Mouse (Mus musculus): ENCODE data around the gene Psmc1. TPM values are rescaled to one million over a fixed set of nuclear protein-coding genes. Genes with fewer than 3 reads are reported as not detected.

Gene Psmc1
- polyA plus RNA-seq, 1 experiment = 545 TPM

DNA sequence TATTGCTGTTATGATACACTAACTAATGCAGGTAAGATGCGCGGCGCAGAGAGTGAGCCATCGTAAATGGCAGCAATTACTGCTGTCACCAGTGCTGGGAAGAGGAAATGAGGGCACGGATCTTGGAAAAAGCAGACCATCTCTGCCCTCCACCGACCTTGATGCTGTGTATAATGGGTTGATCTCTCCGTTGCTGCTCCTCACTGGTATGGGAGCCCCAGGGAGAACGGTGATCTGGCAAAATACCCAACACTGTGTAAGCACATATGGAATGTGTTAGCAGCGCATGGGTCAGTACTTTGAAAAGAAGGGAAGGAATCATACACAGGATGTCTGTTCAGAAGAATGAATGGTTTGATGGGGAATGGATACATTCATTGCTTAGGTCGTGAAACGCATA is 16.9 kb upstream of the Psmc1 start:
- Histone ChIP-seq H3K4me1 (ENCODE audit: control insufficient read depth, insufficient read depth, low read length) (no peaks in the 10 kb centered on the region), H3K27ac (ENCODE audit: insufficient read depth, low read length) (no peak overlapping the region), H3K4me3 (ENCODE audit: low read depth, low read length) (no peak overlapping the region), H3K36me3 (ENCODE audit: control insufficient read depth, insufficient read depth, low read length, poor library complexity, severe bottlenecking) (no peaks in the 10 kb centered on the region), H3K9me3 (replicated peaks; ENCODE audit: control insufficient read depth, insufficient read depth, low read length, poor library complexity, severe bottlenecking) (no peaks in the 10 kb centered on the region), H3K9ac (ENCODE audit: low read depth, poor library complexity, severe bottlenecking) (no peak overlapping the region), H3K27me3 (ENCODE audit: control insufficient read depth, insufficient read depth, low read length, poor library complexity, severe bottlenecking) (no peaks in the 10 kb centered on the region)
- TF ChIP-seq CTCF (IDR thresholded peaks at IDR 0.05; ENCODE audit: low read depth, low read length) (no peak), EP300 (IDR thresholded peaks at IDR 0.05; ENCODE audit: insufficient read depth, low read depth, low read length) (no peak), POLR2A (IDR thresholded peaks at IDR 0.05; ENCODE audit: insufficient read depth, low read length) (no peak)

GRCm38 (mm10) chr12:100099971-100100706 is 9.8 kb upstream of the Psmc1 start:
- TF ChIP-seq POLR2A (IDR thresholded peaks at IDR 0.05; ENCODE audit: insufficient read depth, low read length) = no peak
- TF ChIP-seq CTCF (IDR thresholded peaks at IDR 0.05; ENCODE audit: low read depth, low read length) = no peak
- TF ChIP-seq EP300 (IDR thresholded peaks at IDR 0.05; ENCODE audit: insufficient read depth, low read depth, low read length) = no peak
- no peak overlapping the region for H3K27ac ChIP-seq (ENCODE audit: insufficient read depth, low read length)
- H3K27me3 ChIP-seq (ENCODE audit: control insufficient read depth, insufficient read depth, low read length, poor library complexity, severe bottlenecking) = no peaks in the 10 kb centered on the region
- H3K36me3 ChIP-seq (ENCODE audit: control insufficient read depth, insufficient read depth, low read length, poor library complexity, severe bottlenecking) = no peaks in the 10 kb centered on the region
- no peak overlapping the region for H3K9ac ChIP-seq (ENCODE audit: low read depth, poor library complexity, severe bottlenecking)
- no peak overlapping the region for H3K4me3 ChIP-seq (ENCODE audit: low read depth, low read length)
- H3K4me1 ChIP-seq (ENCODE audit: control insufficient read depth, insufficient read depth, low read length) = no peaks in the 10 kb centered on the region
- no peaks in the 10 kb centered on the region for H3K9me3 ChIP-seq (replicated peaks; ENCODE audit: control insufficient read depth, insufficient read depth, low read length, poor library complexity, severe bottlenecking)

- Histone ChIP-seq H3K36me3 (ENCODE audit: control insufficient read depth, insufficient read depth, low read length, poor library complexity, severe bottlenecking) (no peaks in the 10 kb centered on the region), H3K4me1 (ENCODE audit: control insufficient read depth, insufficient read depth, low read length) (no peaks in the 10 kb centered on the region), H3K9me3 (replicated peaks; ENCODE audit: control insufficient read depth, insufficient read depth, low read length, poor library complexity, severe bottlenecking) (no peaks in the 10 kb centered on the region), H3K4me3 (ENCODE audit: low read depth, low read length) (no peak overlapping the region), H3K9ac (ENCODE audit: low read depth, poor library complexity, severe bottlenecking) (no peak overlapping the region), H3K27ac (ENCODE audit: insufficient read depth, low read length) (no peak overlapping the region), H3K27me3 (ENCODE audit: control insufficient read depth, insufficient read depth, low read length, poor library complexity, severe bottlenecking) (no peaks in the 10 kb centered on the region)
- no peak for TF ChIP-seq CTCF (IDR thresholded peaks at IDR 0.05; ENCODE audit: low read depth, low read length)
- no peak for TF ChIP-seq POLR2A (IDR thresholded peaks at IDR 0.05; ENCODE audit: insufficient read depth, low read length)
- no peak for TF ChIP-seq EP300 (IDR thresholded peaks at IDR 0.05; ENCODE audit: insufficient read depth, low read depth, low read length)
Measured at GRCm38 (mm10) chr12:100100707-100101030, 9.3 kb upstream of the Psmc1 start.

GRCm38 (mm10) chr12:100101651-100102050 is 8.3 kb upstream of the Psmc1 start:
- Histone ChIP-seq H3K27ac (ENCODE audit: insufficient read depth, low read length) (no peak overlapping the region), H3K9me3 (replicated peaks; ENCODE audit: control insufficient read depth, insufficient read depth, low read length, poor library complexity, severe bottlenecking) (no peaks in the 10 kb centered on the region)

GRCm38 (mm10) chr12:100104530-100104929 is 5.4 kb upstream of the Psmc1 start:
- H3K9me3 ChIP-seq (replicated peaks; ENCODE audit: control insufficient read depth, insufficient read depth, low read length, poor library complexity, severe bottlenecking) = no peaks in the 10 kb centered on the region
- H3K27me3 ChIP-seq (ENCODE audit: control insufficient read depth, insufficient read depth, low read length, poor library complexity, severe bottlenecking) = no peaks in the 10 kb centered on the region
- no peak overlapping the region for H3K9ac ChIP-seq (ENCODE audit: low read depth, poor library complexity, severe bottlenecking)
- H3K4me3 ChIP-seq (ENCODE audit: low read depth, low read length) = no peak overlapping the region
- no peak overlapping the region for H3K27ac ChIP-seq (ENCODE audit: insufficient read depth, low read length)
- no peaks in the 10 kb centered on the region for H3K36me3 ChIP-seq (ENCODE audit: control insufficient read depth, insufficient read depth, low read length, poor library complexity, severe bottlenecking)
- TF ChIP-seq CTCF (IDR thresholded peaks at IDR 0.05; ENCODE audit: low read depth, low read length) (no peak), POLR2A (IDR thresholded peaks at IDR 0.05; ENCODE audit: insufficient read depth, low read length) (no peak), EP300 (IDR thresholded peaks at IDR 0.05; ENCODE audit: insufficient read depth, low read depth, low read length) (no peak)
- peaks cover 3% of the 10 kb centered on the region for H3K4me1 ChIP-seq (ENCODE audit: control insufficient read depth, insufficient read depth, low read length)

More at GRCm38 (mm10) chr12:100101651-100102050, 8.3 kb upstream of the Psmc1 start:
- no peak overlapping the region for H3K9ac ChIP-seq (ENCODE audit: low read depth, poor library complexity, severe bottlenecking)
- H3K27me3 ChIP-seq (ENCODE audit: control insufficient read depth, insufficient read depth, low read length, poor library complexity, severe bottlenecking) = no peaks in the 10 kb centered on the region
- TF ChIP-seq CTCF (IDR thresholded peaks at IDR 0.05; ENCODE audit: low read depth, low read length) = no peak
- no peak overlapping the region for H3K4me3 ChIP-seq (ENCODE audit: low read depth, low read length)
- H3K4me1 ChIP-seq (ENCODE audit: control insufficient read depth, insufficient read depth, low read length) = no peaks in the 10 kb centered on the region
- no peaks in the 10 kb centered on the region for H3K36me3 ChIP-seq (ENCODE audit: control insufficient read depth, insufficient read depth, low read length, poor library complexity, severe bottlenecking)

GRCm38 (mm10) chr12:100106275-100106895 is 3.6 kb upstream of the Psmc1 start:
- Histone ChIP-seq H3K9me3 (replicated peaks; ENCODE audit: control insufficient read depth, insufficient read depth, low read length, poor library complexity, severe bottlenecking) (no peaks in the 10 kb centered on the region), H3K36me3 (ENCODE audit: control insufficient read depth, insufficient read depth, low read length, poor library complexity, severe bottlenecking) (no peaks in the 10 kb centered on the region), H3K4me3 (ENCODE audit: low read depth, low read length) (no peak overlapping the region), H3K27ac (ENCODE audit: insufficient read depth, low read length) (no peak overlapping the region), H3K4me1 (ENCODE audit: control insufficient read depth, insufficient read depth, low read length) (peaks cover 5% of the 10 kb centered on the region), H3K27me3 (ENCODE audit: control insufficient read depth, insufficient read depth, low read length, poor library complexity, severe bottlenecking) (no peaks in the 10 kb centered on the region), H3K9ac (ENCODE audit: low read depth, poor library complexity, severe bottlenecking) (peak overlapping the region; percentile 32)
- TF ChIP-seq EP300 (IDR thresholded peaks at IDR 0.05; ENCODE audit: insufficient read depth, low read depth, low read length) (no peak), CTCF (IDR thresholded peaks at IDR 0.05; ENCODE audit: low read depth, low read length) (peak; percentile 39)
